Mouse (Mus musculus) heart, embryonic 14.5 days (tissue): ENCODE data around the gene Spag17. TPM values are rescaled to one million over a fixed set of nuclear protein-coding genes. Genes with fewer than 3 reads are reported as not detected.

ENCODE experiments used
- ATAC-seq: fragments of 200-750 bp; cut with Nextera tagmentation; 2 replicates; pipeline ENCODE4 v1.8.0; 2017; ENCODE audit warnings: low read depth, moderate TSS enrichment; ENCODE audit not compliant: insufficient number of reproducible peaks, insufficient read depth, low FRiP score
- H3K27ac ChIP-seq, 2 experiments: fragments of 200-500 bp in 1 of 2; fragments of 300-500 bp in 1 of 2; sonication (generic) in 1 of 2; replicated peaks in 1 of 2; 2 replicates each; pipeline ENCODE4 v1.5.1; 2012 to 2014; ENCODE audit warnings: low read depth in 2 of 2, low read length in 2 of 2, control low read depth in 1 of 2, mild to moderate bottlenecking in 1 of 2, mixed read lengths in 1 of 2; ENCODE audit not compliant: control insufficient read depth in 1 of 2, insufficient read depth in 1 of 2
- H3K27me3 ChIP-seq: fragments of 300-500 bp; sonication (generic); 2 replicates; pipeline ENCODE4 v1.6.1; 2014; ENCODE audit warnings: mild to moderate bottlenecking, low read length, control low read depth; ENCODE audit not compliant: control insufficient read depth, insufficient read depth
- H3K36me3 ChIP-seq: fragments of 300-500 bp; sonication (generic); 2 replicates; pipeline ENCODE4 v1.6.1; 2014; ENCODE audit warnings: mild to moderate bottlenecking, control low read depth, low read length, mixed read lengths; ENCODE audit not compliant: control insufficient read depth, insufficient read depth
- H3K4me1 ChIP-seq, 2 experiments: fragments of 200-500 bp in 1 of 2; fragments of 300-500 bp in 1 of 2; sonication (generic) in 1 of 2; 2 replicates each; pipeline ENCODE4 v1.6.1; 2012 to 2014; ENCODE audit warnings: low read length in 2 of 2, control low read depth in 1 of 2, mixed read lengths in 1 of 2; ENCODE audit not compliant: control insufficient read depth in 2 of 2, insufficient read depth in 2 of 2
- H3K4me2 ChIP-seq: fragments of 300-500 bp; sonication (generic); 2 replicates; pipeline ENCODE4 v1.6.1; 2014; ENCODE audit warnings: mild to moderate bottlenecking, low read length
- H3K4me3 ChIP-seq, 2 experiments: fragments of 200-500 bp in 1 of 2; fragments of 300-500 bp in 1 of 2; sonication (generic) in 1 of 2; 2 replicates each; pipeline ENCODE4 v1.5.1; 2012 to 2014; ENCODE audit warnings: low read length in 2 of 2, mild to moderate bottlenecking in 2 of 2, control low read depth in 1 of 2, low read depth in 1 of 2, moderate library complexity in 1 of 2; ENCODE audit not compliant: control insufficient read depth in 1 of 2, insufficient read depth in 1 of 2
- H3K9ac ChIP-seq: fragments of 300-500 bp; sonication (generic); 2 replicates; pipeline ENCODE4 v1.6.1; 2014; ENCODE audit warnings: mild to moderate bottlenecking, low read length
- H3K9me3 ChIP-seq: fragments of 300-500 bp; sonication (generic); 2 replicates; pipeline ENCODE4 v1.6.1; 2016; ENCODE audit warnings: low read length, control low read depth; ENCODE audit not compliant: control insufficient read depth
- WGBS: fragments of 180-500 bp; shearing (Covaris S2); extraction: QIAGEN DNeasy Blood & Tissue Kit; methylation state at CpG from one replicate; pipeline ENCODE4 v1.1.7; 2014; 5-methylcytosine and 5-hydroxymethylcytosine counted together
- polyA plus RNA-seq: library from polyadenylated mRNA; unstranded; fragments of >200 nt; fragmentation: Nextera tagmentation; extraction: Ambion mirVana; gene quantifications from 2 replicates; pipeline ENCODE4 v1.2.1, GENCODE M21; 2014

Gene Spag17
- polyA plus RNA-seq, 1 experiment from 2014 or later: 0.31 TPM

GRCm38 (mm10) chr3:100176031-100176430, 290.8 kb downstream of the Spag17 start:
- Histone ChIP-seq H3K9ac (no peak overlapping the region), H3K9me3 (no peaks in the 10 kb centered on the region), H3K4me3 (no peak overlapping the region), H3K27me3 (no peaks in the 10 kb centered on the region), H3K4me2 (no peak overlapping the region), H3K4me1 (no peaks in the 10 kb centered on the region), H3K27ac (no peak overlapping the region), H3K36me3 (peaks cover 85% of the 10 kb centered on the region)
- 81% methylated on average over 2 of the region's 2 CpGs for WGBS
- ATAC-seq: no peak

DNA sequence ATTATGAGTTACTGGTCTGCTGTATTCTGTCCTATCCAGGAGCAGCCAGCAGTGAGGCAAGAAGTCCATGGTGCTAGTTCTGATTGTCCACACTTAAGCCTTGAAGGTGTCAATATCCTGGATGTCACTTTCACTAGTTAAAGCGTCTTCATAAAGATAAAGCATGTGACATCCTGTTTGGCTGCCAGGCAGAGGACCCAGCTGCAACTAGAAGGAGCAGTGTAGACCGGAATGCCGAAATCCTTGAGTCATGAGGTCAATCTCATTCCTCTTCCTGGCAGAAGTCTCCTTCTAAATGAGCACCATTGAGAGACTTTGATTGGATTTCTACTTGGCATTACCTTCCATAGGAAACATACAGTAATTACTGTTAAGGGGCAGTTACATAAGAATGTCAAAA, 295.3 kb downstream of the Spag17 start:
- H3K4me3 ChIP-seq: no peak overlapping the region
- H3K9ac ChIP-seq: no peak overlapping the region
- H3K4me1 ChIP-seq: no peaks in the 10 kb centered on the region
- H3K27me3 ChIP-seq: no peaks in the 10 kb centered on the region
- 63% methylated on average over 3 of the region's 3 CpGs for WGBS
- H3K36me3 ChIP-seq: peaks cover 73% of the 10 kb centered on the region
- no peak for ATAC-seq
- no peak overlapping the region for H3K4me2 ChIP-seq
- no peak overlapping the region for H3K27ac ChIP-seq
- no peaks in the 10 kb centered on the region for H3K9me3 ChIP-seq

GRCm38 (mm10) chr3:100189444-100189843, 304.2 kb downstream of the Spag17 start:
- Histone ChIP-seq H3K4me2 (no peak overlapping the region), H3K4me1 (peaks cover 0 to 9% of the 10 kb centered on the region in 2 experiments; a peak in 1 of 4 replicates), H3K36me3 (peaks cover 50% of the 10 kb centered on the region), H3K9ac (no peak overlapping the region), H3K27me3 (no peaks in the 10 kb centered on the region), H3K27ac (no peak overlapping the region), H3K9me3 (no peaks in the 10 kb centered on the region), H3K4me3 (no peak overlapping the region)
- no peak for ATAC-seq
- WGBS: 48% methylated on average over 1 of the region's 1 CpGs

GRCm38 (mm10) chr3:100189861-100190260, 304.7 kb downstream of the Spag17 start:
- Histone ChIP-seq H3K4me1 (peaks cover 0 to 9% of the 10 kb centered on the region in 2 experiments; a peak in 1 of 4 replicates), H3K4me2 (no peak overlapping the region), H3K9me3 (no peaks in the 10 kb centered on the region), H3K27me3 (no peaks in the 10 kb centered on the region), H3K27ac (no peak overlapping the region), H3K9ac (no peak overlapping the region), H3K36me3 (peaks cover 54% of the 10 kb centered on the region), H3K4me3 (no peak overlapping the region)
- ATAC-seq: no peak
- WGBS: 84% methylated on average over 11 of the region's 11 CpGs
